Mouse (Mus musculus) neutrophil, adult 83 days (primary cell): ENCODE data around the gene Zfp867. TPM values are rescaled to one million over a fixed set of nuclear protein-coding genes. Genes with fewer than 3 reads are reported as not detected.

ENCODE experiments used
- total RNA-seq, 2 experiments: library from RNA; stranded (reverse); gene quantifications; one replicate each; pipeline ENCODE4 v1.2.4; 2023

Zfp867 gene
- under 1 TPM; 0.42 to 0.46 TPM for total RNA-seq

GRCm38 (mm10) chr11:59472326-59472677 is at the start of gene Zfp867:
Zfp867 (minus strand) TSS chr11:59472474.

DNA sequence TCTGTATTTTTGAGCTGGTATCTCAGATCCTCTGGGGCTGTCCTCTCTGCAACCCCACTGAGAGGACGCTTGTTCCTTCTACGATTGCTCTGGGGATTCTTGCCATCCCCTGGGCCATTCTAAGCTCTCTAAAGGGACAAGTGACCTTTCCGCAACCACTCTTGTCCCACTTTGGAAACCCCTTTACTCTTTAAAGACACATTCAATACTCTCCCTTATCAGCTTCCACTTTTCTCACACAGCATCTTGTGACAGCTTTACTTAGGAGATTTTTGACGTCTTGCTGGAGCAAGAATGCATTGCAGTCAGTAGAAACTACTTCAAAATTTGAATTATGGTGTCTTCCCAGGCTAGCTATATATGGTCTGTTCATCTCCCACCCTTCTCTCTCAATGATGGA is 21.2 kb downstream of the Zfp867 start, which contains the start of gene Snap47:
TSS of gene Snap47 (minus strand) at position 101 of the 400 bp plus-strand sequence.

GRCm38 (mm10) chr11:59449741-59450229 is 22.5 kb downstream of the Zfp867 start, which contains the start of gene Jmjd4:
Jmjd4 (plus strand) TSS chr11:59450045.

Other genes with a start within 250 kb of the Zfp867 start
- gene Arf1, start 244.2 kb downstream of the Zfp867 start, total RNA-seq = 100 to 1,000 TPM; 301 to 303 TPM
- not detected for gene Wnt3a, start 181.7 kb downstream of the Zfp867 start, total RNA-seq
- gene Wnt9a, start 165.5 kb downstream of the Zfp867 start, total RNA-seq = not detected
- not detected for gene Prss38, start 96.8 kb downstream of the Zfp867 start, total RNA-seq
- gene Jmjd4, start 22.4 kb downstream of the Zfp867 start, total RNA-seq = 1 to 10 TPM; 1.0 to 2.3 TPM
- 1 to 10 TPM; 4.0 to 4.9 TPM for gene Snap47, start 21.3 kb downstream of the Zfp867 start, total RNA-seq
- gene Zkscan17, start 54.3 kb upstream of the Zfp867 start, total RNA-seq = 1 to 10 TPM; 7.6 to 9.6 TPM
- gene Nlrp3, start 69.1 kb upstream of the Zfp867 start, total RNA-seq = 100 to 1,000 TPM; 313 to 335 TPM
- gene Olfr222, start 103.8 kb upstream of the Zfp867 start, total RNA-seq = not detected
- not detected for gene Olfr223, start 120.8 kb upstream of the Zfp867 start, total RNA-seq
- 10 to 100 TPM; 46.3 to 51.8 TPM for gene Mprip, start 188.8 kb upstream of the Zfp867 start, total RNA-seq